In genomic region chr15:93133379-93133778, GRCm38 (mm10) we compare ENCODE assay signal across 11 mouse cellular contexts.
DNase-seq lines count a peak whose midpoint lies in the region; ATAC-seq and TF ChIP-seq lines count a peak whose summit lies in the region.
"Had no signal": no experiment of that assay in that cellular context is flagged by ENCODE, and none has a peak within 500 bp of the region (broad histone marks: within the 10 kb centered on the region; RNA-seq: fewer than 3 reads in every experiment).

No protein-coding gene starts in this region.

- H3K27ac ChIP-seq in ES-E14 (ENCODE audit: insufficient read depth, low read depth, low read length, poor library complexity, severe bottlenecking), result no peak overlapping the region
- peak overlapping the region; percentile 43 for H3K27ac ChIP-seq in midbrain, embryonic 15.5 days
- H3K27ac ChIP-seq in intestine, embryonic 16.5 days (ENCODE audit: low read length), result no peak overlapping the region
- H3K27ac ChIP-seq: kidney, embryonic 15.5 days had no signal

- H3K27me3 ChIP-seq in E14TG2a.4 (ENCODE audit: insufficient read depth, low read length), result peaks cover 6% of the 10 kb centered on the region; the same call in 1 of the 2 replicates
- no peaks in the 10 kb centered on the region for H3K27me3 ChIP-seq in midbrain, embryonic 15.5 days (replicated peaks)
- no peaks in the 10 kb centered on the region for H3K27me3 ChIP-seq in intestine, embryonic 16.5 days (replicated peaks; ENCODE audit: control insufficient read depth, insufficient read depth, low read length)
- H3K27me3 ChIP-seq: kidney, embryonic 15.5 days had no signal

- DNase-seq in ES-E14 (ENCODE audit: low read depth, low spot score), result no peak
- DNase-seq in layer of hippocampus, adult 11-12 months (ENCODE audit: low spot score), result peak; percentile 69
- DNase-seq in kidney, adult 11 months, result no peak
- DNase-seq: cerebellum, adult 11 months; liver, postnatal 0 days; thymus, postnatal 25 days had no signal

- peaks cover 16% of the 10 kb centered on the region; the same call in 1 of the 2 replicates for H3K4me1 ChIP-seq in E14TG2a.4 (replicated peaks; ENCODE audit: low read depth, low read length)
- no peaks in the 10 kb centered on the region for H3K4me1 ChIP-seq in ES-E14 (ENCODE audit: control insufficient read depth in 2 of 2, insufficient read depth in 2 of 2, low read length in 2 of 2, poor library complexity in 1 of 2)
- H3K4me1 ChIP-seq in midbrain, embryonic 15.5 days, result peaks cover 6% of the 10 kb centered on the region
- no peaks in the 10 kb centered on the region for H3K4me1 ChIP-seq in intestine, embryonic 16.5 days (ENCODE audit: control insufficient read depth, insufficient read depth, low read length)
- H3K4me1 ChIP-seq: kidney, embryonic 15.5 days had no signal

- peak overlapping the region; percentile 22; the same call in 1 of the 2 replicates for H3K9ac ChIP-seq in ES-E14 (ENCODE audit: insufficient read depth, low read depth, low read length, poor library complexity, severe bottlenecking)
- no peak overlapping the region for H3K9ac ChIP-seq in midbrain, embryonic 15.5 days
- H3K9ac ChIP-seq in intestine, embryonic 16.5 days (ENCODE audit: low read depth, low read length), result no peak overlapping the region
- H3K9ac ChIP-seq: kidney, embryonic 15.5 days; liver, postnatal 0 days had no signal

- no peak for TF ChIP-seq CTCF in E14TG2a.4 (conservative IDR thresholded peaks at IDR 0.05; ENCODE audit: low read length)

- H3K9me3 ChIP-seq in E14TG2a.4 (ENCODE audit: low read length) (peaks cover 11% of the 10 kb centered on the region; the same call in 1 of the 2 replicates), ES-E14 (ENCODE audit: control insufficient read depth, insufficient read depth, low read depth, low read length) (no peaks in the 10 kb centered on the region)
- no peaks in the 10 kb centered on the region for H3K9me3 ChIP-seq in midbrain, embryonic 15.5 days
- no peaks in the 10 kb centered on the region for H3K9me3 ChIP-seq in intestine, embryonic 16.5 days (ENCODE audit: control insufficient read depth, low read length)
- H3K9me3 ChIP-seq: kidney, embryonic 15.5 days had no signal

- in situ Hi-C loops in ES-E14 (cut with MboI; ENCODE audit: low sequenced_read_pairs in 2 of 2, unreplicated experiment in 2 of 2), result no loop called here

- 40% methylated on average over 18 of the region's 18 CpGs for WGBS in midbrain, embryonic 15.5 days
- WGBS in intestine, embryonic 16.5 days, result 74% methylated on average over 18 of the region's 18 CpGs

- peak overlapping the region; percentile 42 for H3K4me2 ChIP-seq in midbrain, embryonic 15.5 days
- no peak overlapping the region for H3K4me2 ChIP-seq in intestine, embryonic 16.5 days (ENCODE audit: low read depth, low read length)
- H3K4me2 ChIP-seq: kidney, embryonic 15.5 days had no signal

- ATAC-seq in midbrain, embryonic 15.5 days (replicated peaks), result 0 out of 2 replicates have a peak, but pooled peaks have one; percentile 65
- no peak for ATAC-seq in megakaryocyte, adult 5-6 weeks (ENCODE audit: poor library complexity, severe bottlenecking)
- no peak for ATAC-seq in intestine, embryonic 16.5 days
- ATAC-seq: liver, postnatal 0 days had no signal

- no peaks in the 10 kb centered on the region for H3K36me3 ChIP-seq in E14TG2a.4 (ENCODE audit: insufficient read depth, low read length)
- no peaks in the 10 kb centered on the region for H3K36me3 ChIP-seq in ES-E14 (ENCODE audit: control insufficient read depth, insufficient read depth, low read length, poor library complexity, severe bottlenecking)
- no peaks in the 10 kb centered on the region for H3K36me3 ChIP-seq in midbrain, embryonic 15.5 days (replicated peaks)
- no peaks in the 10 kb centered on the region for H3K36me3 ChIP-seq in intestine, embryonic 16.5 days (ENCODE audit: control insufficient read depth, insufficient read depth, low read length)
- H3K36me3 ChIP-seq: kidney, embryonic 15.5 days had no signal

- H3K4me3 ChIP-seq in E14TG2a.4 (replicated peaks; ENCODE audit: low read length) (peak overlapping the region; percentile 46), ES-E14 (ENCODE audit: insufficient read depth in 1 of 2, low read depth in 1 of 2, low read length in 2 of 2, poor library complexity in 1 of 2, severe bottlenecking in 1 of 2) (peak overlapping the region in 1 of 2 experiments; percentile 53; a peak in 3 of 4 replicates)
- H3K4me3 ChIP-seq in midbrain, embryonic 15.5 days, result peak overlapping the region; percentile 12; the same call in 1 of the 2 replicates
- no peak overlapping the region for H3K4me3 ChIP-seq in intestine, embryonic 16.5 days (ENCODE audit: low read length)
- H3K4me3 ChIP-seq: kidney, embryonic 15.5 days had no signal

TF ChIP-seq in ES-E14, 5 proteins besides CTCF, POLR2A, EP300 and RAD21:
- TF ChIP-seq MAFK (IDR thresholded peaks at IDR 0.05; ENCODE audit: insufficient read depth, low read depth, low read length) (no peak), CHD2 (IDR thresholded peaks at IDR 0.05; ENCODE audit: low read depth, low read length) (no peak), ZNF384 (IDR thresholded peaks at IDR 0.05; ENCODE audit: low read depth, low read length) (no peak), HCFC1 (IDR thresholded peaks at IDR 0.05; ENCODE audit: borderline replicate concordance, insufficient read depth, low read length) (no peak), ZC3H11A (IDR thresholded peaks at IDR 0.05; ENCODE audit: borderline replicate concordance, low read depth, low read length) (no peak)
